In the genomic region with DNA sequence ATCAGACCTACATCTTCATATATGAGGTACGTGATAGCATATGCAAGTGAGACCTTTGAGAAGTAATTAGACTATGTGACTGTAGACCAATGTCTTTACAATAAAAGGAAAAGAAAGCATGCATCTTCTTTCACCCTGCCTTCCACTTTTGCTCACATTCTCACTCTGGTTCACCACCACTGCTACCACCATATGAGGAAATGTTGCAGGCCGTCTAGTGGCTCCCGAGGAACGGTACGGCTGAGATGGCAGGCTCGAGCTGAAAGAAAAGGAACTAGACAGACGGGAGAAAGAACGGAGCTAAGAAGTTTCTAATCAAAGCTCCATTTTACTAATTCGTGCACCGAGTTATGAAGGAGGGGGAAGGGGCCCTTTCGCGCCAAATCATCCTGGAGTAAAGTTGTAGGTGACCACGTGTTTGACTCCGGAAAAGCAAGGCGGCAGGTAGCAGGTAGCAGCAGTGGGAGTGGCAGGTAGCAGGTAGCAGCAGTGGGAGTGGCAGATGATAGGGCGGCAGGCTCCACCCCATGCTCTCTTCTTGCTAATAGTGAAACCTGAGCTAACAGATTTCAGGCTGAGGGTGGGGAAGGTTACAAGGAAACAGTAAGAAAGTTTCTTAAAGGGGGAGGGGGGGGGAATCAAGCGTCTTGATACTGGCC, we compare ENCODE assay signal across 8 mouse cellular contexts.
A peak's percentile ranks its signal among the peaks of the same experiment; 100 is the strongest.
DNase-seq lines count a peak whose midpoint lies in the region; ATAC-seq and TF ChIP-seq lines count a peak whose summit lies in the region.

No protein-coding gene starts in this region.

- no peak for TF ChIP-seq CTCF in left cerebral cortex, adult 2 months (IDR thresholded peaks at IDR 0.05)
- TF ChIP-seq CTCF in midbrain, postnatal 0 days (IDR thresholded peaks at IDR 0.05): no peak

- peak overlapping the region; percentile 62 for H3K4me2 ChIP-seq in heart, embryonic 14.5 days (ENCODE audit: low read length)
- H3K4me2 ChIP-seq in lung, embryonic 15.5 days: peak overlapping the region; percentile 37
- H3K4me2 ChIP-seq in midbrain, postnatal 0 days (ENCODE audit: low read depth, low read length, poor library complexity, severe bottlenecking): no peak overlapping the region

- no peak overlapping the region for H3K9ac ChIP-seq in heart, embryonic 14.5 days (ENCODE audit: low read length)
- no peak overlapping the region for H3K9ac ChIP-seq in lung, embryonic 15.5 days
- no peak overlapping the region for H3K9ac ChIP-seq in midbrain, postnatal 0 days (replicated peaks; ENCODE audit: low read length, poor library complexity, severe bottlenecking)

- no peaks in the 10 kb centered on the region for H3K27me3 ChIP-seq in heart, embryonic 14.5 days (ENCODE audit: control insufficient read depth, insufficient read depth, low read length)
- H3K27me3 ChIP-seq in lung, embryonic 15.5 days: no peaks in the 10 kb centered on the region
- no peaks in the 10 kb centered on the region for H3K27me3 ChIP-seq in midbrain, postnatal 0 days (ENCODE audit: insufficient read depth, low read length)

- ATAC-seq in heart, embryonic 14.5 days (ENCODE audit: insufficient number of reproducible peaks, insufficient read depth, low FRiP score, low read depth): no peak
- peak; percentile 72 for ATAC-seq in lung, embryonic 15.5 days (ENCODE audit: borderline replicate concordance, extremely low read depth, low FRiP score, low TSS enrichment)
- ATAC-seq in midbrain, postnatal 0 days (ENCODE audit: low FRiP score): no peak

- H3K36me3 ChIP-seq in heart, embryonic 14.5 days (ENCODE audit: control insufficient read depth, insufficient read depth, low read length): no peaks in the 10 kb centered on the region
- no peaks in the 10 kb centered on the region for H3K36me3 ChIP-seq in lung, embryonic 15.5 days
- H3K36me3 ChIP-seq in midbrain, postnatal 0 days (ENCODE audit: insufficient read depth, low read length): no peaks in the 10 kb centered on the region

- DNase-seq in heart, postnatal 14 days: no peak
- DNase-seq in WW6 (ENCODE audit: low read depth, low spot score): peak; percentile 5
- peak; percentile 15 to 17 for DNase-seq in kidney, adult 8-10 months
- no peak for DNase-seq in left cerebral cortex, adult 2 months (ENCODE audit: extremely low spot score in 1 of 2, low spot score in 2 of 2)
- no peak for DNase-seq in frontal cortex, postnatal 10 days (ENCODE audit: low spot score in 2 of 2)
- no peak for DNase-seq in midbrain, postnatal 0 days (ENCODE audit: low spot score)

- H3K27ac ChIP-seq in heart, embryonic 14.5 days (replicated peaks in 1 of 2; ENCODE audit: control insufficient read depth in 1 of 2, insufficient read depth in 1 of 2, low read depth in 2 of 2, low read length in 2 of 2): no peak overlapping the region
- no peak overlapping the region for H3K27ac ChIP-seq in lung, embryonic 15.5 days
- no peak overlapping the region for H3K27ac ChIP-seq in left cerebral cortex, adult 2 months
- no peak overlapping the region for H3K27ac ChIP-seq in midbrain, postnatal 0 days (ENCODE audit: low read depth, low read length)

- H3K9me3 ChIP-seq in heart, embryonic 14.5 days (ENCODE audit: control insufficient read depth, low read length): no peaks in the 10 kb centered on the region
- H3K9me3 ChIP-seq in lung, embryonic 15.5 days: no peaks in the 10 kb centered on the region
- H3K9me3 ChIP-seq in midbrain, postnatal 0 days (ENCODE audit: low read length): no peaks in the 10 kb centered on the region

- WGBS in heart, embryonic 14.5 days: 12% methylated on average over 17 of the region's 17 CpGs
- WGBS in lung, embryonic 15.5 days: 19% methylated on average over 17 of the region's 17 CpGs
- WGBS in midbrain, postnatal 0 days: 27% methylated on average over 17 of the region's 17 CpGs

- peak overlapping the region; percentile 20 to 42; a peak in 3 of 4 replicates for H3K4me3 ChIP-seq in heart, embryonic 14.5 days (ENCODE audit: control insufficient read depth in 1 of 2, insufficient read depth in 1 of 2, low read depth in 1 of 2, low read length in 2 of 2)
- peak overlapping the region; percentile 22 for H3K4me3 ChIP-seq in lung, embryonic 15.5 days
- H3K4me3 ChIP-seq in left cerebral cortex, adult 2 months: no peak overlapping the region
- H3K4me3 ChIP-seq in midbrain, postnatal 0 days (ENCODE audit: low read depth, low read length): no peak overlapping the region

- H3K4me1 ChIP-seq in heart, embryonic 14.5 days (ENCODE audit: control insufficient read depth in 2 of 2, insufficient read depth in 2 of 2, low read length in 2 of 2): peaks cover 3 to 5% of the 10 kb centered on the region in 2 experiments; a peak in 1 of 4 replicates
- H3K4me1 ChIP-seq in lung, embryonic 15.5 days: no peaks in the 10 kb centered on the region
- H3K4me1 ChIP-seq in midbrain, postnatal 0 days (ENCODE audit: insufficient read depth, low read length): peaks cover 10% of the 10 kb centered on the region; the same call in 1 of the 2 replicates

- intact Hi-C loops in heart, postnatal 14 days (cut with DNase I): no loop called here
- intact Hi-C loops in left cerebral cortex, adult 2 months (cut with DNase I): no loop called here

Comparison
In these comparisons a context has a peak if more than half of its experiments do, and no peak if none do; other contexts are left out.
1. H3K4me3 ChIP-seq: peak in heart, embryonic 14.5 days (2 of 2) and lung, embryonic 15.5 days (single experiment); none in left cerebral cortex, adult 2 months (single experiment) and midbrain, postnatal 0 days (single experiment).
2. DNase-seq: peak in WW6 (single experiment) and kidney, adult 8-10 months (2 of 2); none in heart, postnatal 14 days (0 of 2), left cerebral cortex, adult 2 months (0 of 2), frontal cortex, postnatal 10 days (0 of 2) and midbrain, postnatal 0 days (single experiment).